Mouse (Mus musculus) thymus, adult 2 months (tissue): ENCODE measurements at regions not wholly inside any gene's neighbourhood (a gene's known extent, or its start where the extent isn't known, plus 50 kb on each side); places are given as distances from the start of the nearest gene placed in this dataset.

Experiments used
- DNase-seq: peaks from one replicate; pipeline ENCODE4 v3.0.0; 2021
- H3K27ac ChIP-seq: fragments of 200-500 bp; 2 replicates; pipeline ENCODE4 v1.5.1; 2012; ENCODE audit warnings: low read length, control low read depth; ENCODE audit not compliant: control insufficient read depth, insufficient read depth
- H3K27me3 ChIP-seq: fragments of 200-500 bp; 2 replicates; pipeline ENCODE4 v1.6.1; 2012; ENCODE audit warnings: mild to moderate bottlenecking, low read length, moderate library complexity, mixed read lengths; ENCODE audit not compliant: control insufficient read depth, insufficient read depth
- H3K36me3 ChIP-seq: fragments of 200-500 bp; 2 replicates; pipeline ENCODE4 v1.6.1; 2012; ENCODE audit warnings: mild to moderate bottlenecking, low read length, moderate library complexity; ENCODE audit not compliant: control insufficient read depth, insufficient read depth
- H3K4me1 ChIP-seq: fragments of 200-500 bp; replicated peaks from 2 replicates; pipeline ENCODE4 v1.6.1; 2012; ENCODE audit warnings: low read length; ENCODE audit not compliant: control insufficient read depth, insufficient read depth
- H3K4me3 ChIP-seq: fragments of 200-500 bp; 2 replicates; pipeline ENCODE4 v1.5.1; 2012; ENCODE audit warnings: mild to moderate bottlenecking, low read length, control low read depth, moderate library complexity; ENCODE audit not compliant: control insufficient read depth, insufficient read depth
- CTCF ChIP-seq: fragments of 200-500 bp; IDR thresholded peaks from 2 replicates; pipeline ENCODE4 v1.5.1; 2012; ENCODE audit warnings: mild to moderate bottlenecking, control low read depth, low read length, moderate library complexity, borderline replicate concordance; ENCODE audit not compliant: control insufficient read depth, poor library complexity, insufficient read depth; ENCODE audit errors: extremely low read depth
- POLR2A ChIP-seq: fragments of 200-500 bp; IDR thresholded peaks from 2 replicates; pipeline ENCODE4 v1.6.1; 2012; ENCODE audit warnings: mild to moderate bottlenecking, low read length, control low read depth, moderate library complexity; ENCODE audit not compliant: control insufficient read depth, poor library complexity, insufficient read depth; ENCODE audit errors: extremely low read depth
- WGBS: fragments of 180-500 bp; shearing (Covaris S2); methylation state at CpG from one replicate; pipeline ENCODE4 v1.1.7; 2018; 5-methylcytosine and 5-hydroxymethylcytosine counted together

- Histone ChIP-seq H3K4me1 (no peaks in the 10 kb centered on the region), H3K27ac (no peak overlapping the region), H3K36me3 (no peaks in the 10 kb centered on the region), H3K27me3 (no peaks in the 10 kb centered on the region), H3K4me3 (no peak overlapping the region)
- no peak for DNase-seq
- TF ChIP-seq POLR2A (no peak), CTCF (no peak)
- WGBS = 72% methylated on average over 5 of the region's 5 CpGs
Observed at GRCm38 (mm10) chr5:120353657-120354056, 77.8 kb upstream of the Lhx5 start.

- WGBS = 76% methylated on average over 4 of the region's 4 CpGs
- TF ChIP-seq CTCF (no peak), POLR2A (no peak)
Observed at GRCm38 (mm10) chr5:120356950-120357349, 74.5 kb upstream of the Lhx5 start.

DNA sequence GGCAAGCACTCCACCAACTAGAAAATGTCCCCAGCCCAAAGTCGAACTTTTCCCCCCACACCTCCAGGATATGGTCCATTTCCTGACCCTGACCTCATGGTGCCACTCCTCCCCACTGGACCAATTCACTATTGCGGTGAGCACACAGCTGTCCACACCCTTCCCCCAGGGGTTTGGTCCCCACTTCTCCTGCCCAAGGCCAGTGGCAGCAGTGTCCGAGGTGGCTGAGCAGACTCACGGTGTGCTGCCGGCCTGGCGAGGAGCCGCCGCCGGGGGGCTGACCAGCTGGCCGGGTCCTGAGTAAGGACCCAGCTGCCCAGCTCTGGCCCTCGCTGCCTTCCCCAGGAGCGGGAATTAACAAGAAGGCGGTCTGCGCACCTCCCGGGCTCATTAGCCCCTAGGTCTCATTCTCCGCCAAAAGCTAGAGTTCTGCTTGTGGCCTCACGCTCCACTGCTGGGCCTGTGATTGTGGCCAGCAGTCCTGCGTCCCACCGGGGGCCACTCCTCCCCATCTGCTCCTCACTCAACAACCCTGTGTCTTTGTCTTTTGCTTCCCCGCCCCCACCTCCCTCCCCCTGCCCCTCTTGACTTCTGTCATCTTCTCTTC lies 73.3 kb upstream of the Lhx5 start:
- WGBS = 17% methylated on average over 20 of the region's 20 CpGs
- no peak for DNase-seq
- Histone ChIP-seq H3K27me3 (no peaks in the 10 kb centered on the region), H3K27ac (no peak overlapping the region), H3K36me3 (no peaks in the 10 kb centered on the region), H3K4me1 (no peaks in the 10 kb centered on the region), H3K4me3 (no peak overlapping the region)
- TF ChIP-seq POLR2A = no peak

More at GRCm38 (mm10) chr5:120356950-120357349, 74.5 kb upstream of the Lhx5 start:
- Histone ChIP-seq H3K4me3 (no peak overlapping the region), H3K4me1 (no peaks in the 10 kb centered on the region), H3K27me3 (no peaks in the 10 kb centered on the region), H3K27ac (no peak overlapping the region), H3K36me3 (no peaks in the 10 kb centered on the region)
- no peak for DNase-seq

- Histone ChIP-seq H3K27me3 (no peaks in the 10 kb centered on the region), H3K36me3 (no peaks in the 10 kb centered on the region), H3K4me3 (no peak overlapping the region), H3K4me1 (no peaks in the 10 kb centered on the region), H3K27ac (no peak overlapping the region)
- no peak for TF ChIP-seq CTCF
- no peak for TF ChIP-seq POLR2A
- DNase-seq = no peak
- 53% methylated on average over 10 of the region's 10 CpGs for WGBS
Observed at GRCm38 (mm10) chr5:120365950-120366467, 65.5 kb upstream of the Lhx5 start.

GRCm38 (mm10) chr5:120368797-120369196 lies 62.7 kb upstream of the Lhx5 start:
- Histone ChIP-seq H3K4me1 (no peaks in the 10 kb centered on the region), H3K27ac (no peak overlapping the region), H3K27me3 (no peaks in the 10 kb centered on the region), H3K4me3 (no peak overlapping the region), H3K36me3 (no peaks in the 10 kb centered on the region)
- TF ChIP-seq POLR2A (no peak), CTCF (no peak)
- 94% methylated on average over 1 of the region's 1 CpGs for WGBS
- no peak for DNase-seq

- WGBS = 25% methylated on average over 15 of the region's 15 CpGs
- no peaks in the 10 kb centered on the region for H3K27me3 ChIP-seq
- no peak overlapping the region for H3K4me3 ChIP-seq
- TF ChIP-seq POLR2A (no peak), CTCF (no peak)
- DNase-seq = no peak
- H3K36me3 ChIP-seq = no peaks in the 10 kb centered on the region
- no peaks in the 10 kb centered on the region for H3K4me1 ChIP-seq
- no peak overlapping the region for H3K27ac ChIP-seq
Observed at GRCm38 (mm10) chr5:120371176-120371819, 60.2 kb upstream of the Lhx5 start.
